Mouse (Mus musculus) liver, adult (tissue): ENCODE results near the gene Tnip3.

Experiments
- GATA4 ChIP-seq: IDR thresholded peaks from 2 replicates; pipeline ENCODE4 v1.6.1; 2014; ENCODE audit warnings: mild to moderate bottlenecking, low read length; ENCODE audit not compliant: insufficient replicate concordance

Tnip3 gene

DNA sequence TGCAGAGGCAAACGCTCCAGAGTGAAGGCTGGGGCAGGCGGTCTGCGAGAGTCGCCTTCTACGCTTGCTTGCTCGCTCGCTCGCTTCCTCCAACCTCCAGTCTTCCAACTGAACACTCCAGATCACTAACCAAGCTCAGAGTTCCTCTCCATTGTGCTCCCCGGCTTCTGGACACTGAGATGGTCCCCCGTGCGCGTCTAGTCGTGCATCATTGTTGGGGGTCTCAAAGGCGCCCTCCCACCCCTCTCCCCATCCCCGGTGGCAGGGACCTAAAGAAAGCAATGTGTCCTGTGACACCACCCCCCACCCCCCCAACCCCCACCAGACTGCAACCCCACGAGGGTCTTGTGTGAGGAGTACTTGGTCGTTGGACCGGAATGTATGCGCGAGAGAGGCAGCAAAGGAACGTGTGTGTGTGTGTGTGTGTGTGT, 145.9 kb downstream of the Tnip3 start:
- no peak for TF ChIP-seq GATA4

DNA sequence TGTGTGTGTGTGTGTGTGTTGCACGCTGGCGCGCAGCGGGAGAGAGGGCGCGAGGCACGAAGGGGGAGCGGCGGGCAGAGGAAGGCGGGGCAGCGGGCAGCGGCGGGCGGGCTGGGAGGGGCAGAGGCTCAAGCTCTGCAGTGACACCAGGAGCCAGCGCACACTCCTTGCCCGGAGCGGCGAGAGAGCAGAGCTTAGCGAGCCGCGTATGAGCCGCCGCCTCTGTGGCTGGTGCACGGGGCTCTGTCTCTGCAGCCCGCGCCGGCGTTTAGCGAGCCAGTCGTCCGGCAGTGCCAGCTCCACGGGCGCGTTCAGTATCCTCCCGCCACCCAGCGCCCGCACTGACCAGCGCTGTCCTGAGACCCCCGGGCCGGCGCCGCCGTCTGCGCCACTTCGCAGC, 146.3 kb downstream of the Tnip3 start, which contains the start of gene Ndnf:
Gene Ndnf, plus strand, starts transcription at position 140 of the 400 bp plus-strand sequence.
- TF ChIP-seq GATA4 = no peak

DNA sequence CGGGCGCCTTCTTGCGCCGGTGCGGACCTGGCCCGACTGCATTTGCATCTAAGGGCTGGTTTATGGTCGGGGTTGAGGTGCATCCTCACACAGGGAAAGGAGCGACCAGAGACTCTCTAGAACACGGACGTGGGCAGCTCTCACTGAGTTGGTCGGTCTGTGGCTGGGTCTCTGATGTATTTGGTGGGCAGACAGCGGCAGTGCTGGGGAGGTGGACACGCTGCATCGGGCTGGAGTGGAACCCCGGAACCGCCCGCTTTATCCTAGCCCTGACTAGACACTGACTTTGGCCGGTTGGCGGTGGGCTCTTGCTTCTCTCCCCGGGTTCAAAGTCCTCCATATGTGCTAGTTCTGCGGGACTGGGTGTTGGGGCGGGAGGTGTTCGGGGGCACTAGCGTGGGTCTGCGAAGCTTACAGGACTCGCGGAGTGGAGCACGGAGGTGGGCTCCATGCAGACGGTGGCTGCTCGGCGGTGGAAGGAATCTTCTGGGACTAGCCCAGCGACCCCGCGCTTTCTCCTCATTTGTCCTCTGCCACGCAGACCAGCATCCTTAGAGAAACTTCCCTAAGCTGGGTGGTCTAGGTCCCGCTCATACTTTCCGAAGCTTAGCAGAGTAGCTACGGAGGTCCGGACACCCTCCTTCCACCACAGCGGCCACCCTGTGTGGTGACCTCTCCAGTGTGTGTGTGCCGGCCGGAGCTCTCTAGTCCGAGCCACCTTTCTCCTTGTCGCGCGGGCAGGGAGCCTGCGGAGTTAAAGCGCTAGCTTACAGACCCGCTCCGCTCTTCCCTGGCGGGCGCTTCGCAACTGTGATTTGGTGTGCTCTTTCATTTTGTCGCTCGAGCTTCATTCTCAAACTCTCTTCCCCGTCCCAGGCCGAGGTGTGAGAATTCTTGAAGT, 147.3 kb downstream of the Tnip3 start:
- TF ChIP-seq GATA4 = no peak
